Mouse (Mus musculus) liver, postnatal 0 days (tissue): Measurements from ENCODE around the gene Nin.

ENCODE experiments used
- CTCF ChIP-seq: sonication (generic); IDR thresholded peaks from 2 replicates; pipeline ENCODE4 v1.5.1; 2016; ENCODE audit warnings: antibody characterized with exemption, low read depth
- EP300 ChIP-seq: IDR thresholded peaks from 2 replicates; pipeline ENCODE4 v1.6.1; 2016; ENCODE audit warnings: antibody characterized with exemption, low read depth, mild to moderate bottlenecking

DNA sequence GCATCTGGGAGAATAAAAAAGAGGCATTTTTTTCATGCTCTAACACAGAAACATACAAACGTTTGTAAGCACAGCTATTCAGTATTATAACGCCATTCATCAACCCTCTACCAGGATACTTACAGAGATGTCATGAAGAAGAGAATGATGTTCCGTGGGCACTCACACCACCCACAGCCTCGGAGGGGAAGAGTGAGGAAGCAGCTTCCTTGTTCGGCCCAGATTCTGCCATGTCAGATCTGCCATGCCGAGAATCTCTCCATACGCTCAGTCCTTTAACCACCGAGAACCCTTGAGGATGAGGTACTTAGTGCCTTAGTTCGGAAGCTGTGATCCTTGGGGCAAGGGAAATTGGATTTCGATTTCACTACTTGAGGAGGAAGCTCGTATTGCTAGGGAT, at the start of gene Nin:
- TF ChIP-seq EP300, result no peak
- no peak for TF ChIP-seq CTCF
